Mouse (Mus musculus): Measurements from ENCODE around the gene Cars2. TPM values are rescaled to one million over a fixed set of nuclear protein-coding genes. Genes with fewer than 3 reads are reported as not detected.

Cars2 gene
- total and polyA plus RNA-seq, 3 experiments = 62.8 to 63.8 TPM; not detected in 1

DNA sequence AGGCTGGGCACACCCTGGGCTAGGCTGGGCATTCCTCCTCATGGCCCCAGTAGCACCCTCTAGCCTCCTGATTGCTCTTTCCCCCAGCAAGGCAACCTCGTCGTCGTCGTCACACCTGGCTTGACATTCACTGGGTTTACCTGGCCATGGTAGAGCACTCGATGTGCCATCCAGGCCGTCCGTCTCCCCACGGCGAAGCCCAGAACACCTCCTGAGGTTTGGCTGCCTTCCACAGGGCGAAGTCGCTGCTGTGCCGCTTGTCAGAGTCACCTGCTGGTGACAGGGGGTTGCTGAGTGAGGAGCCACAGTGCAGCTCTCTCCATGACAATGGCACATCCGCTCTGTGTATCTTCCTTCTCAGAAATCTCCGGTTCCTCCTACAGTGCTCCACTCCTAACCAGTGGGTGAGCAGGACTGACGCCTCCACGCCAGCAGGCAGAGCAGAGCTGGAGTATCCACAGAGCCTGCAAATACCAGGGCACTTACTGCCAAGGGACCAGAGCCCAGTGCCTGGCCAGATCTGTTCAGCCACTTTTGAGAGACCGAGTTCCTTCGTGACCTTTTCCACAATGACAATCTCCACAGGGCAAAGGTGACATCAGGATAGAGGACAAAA lies 20.3 kb downstream of the Cars2 start:
- H3K4me1 ChIP-seq (ENCODE audit: control insufficient read depth in 1 of 2, insufficient read depth in 2 of 2, low read length in 2 of 2) = no peaks in the 10 kb centered on the region
- TF ChIP-seq RAD21 (IDR thresholded peaks at IDR 0.05; ENCODE audit: low read depth, low read length) (no peak), CHD1 (IDR thresholded peaks at IDR 0.05; ENCODE audit: low read depth, low read length) (no peak), POLR2AphosphoS2 (IDR thresholded peaks at IDR 0.05; ENCODE audit: low read length) (no peak), GABPA (IDR thresholded peaks at IDR 0.05; ENCODE audit: low read depth, low read length) (no peak), ZC3H11A (IDR thresholded peaks at IDR 0.05; ENCODE audit: low read depth, low read length) (no peak), MEF2A (IDR thresholded peaks at IDR 0.05; ENCODE audit: extremely low read depth, insufficient replicate concordance, low read depth, low read length, poor library complexity, severe bottlenecking) (no peak)
- H3K4me3 ChIP-seq (ENCODE audit: control insufficient read depth in 1 of 2, insufficient read depth in 1 of 2, low read depth in 2 of 2, low read length in 2 of 2) = no peak overlapping the region
- no peak overlapping the region for H3K27ac ChIP-seq (ENCODE audit: control insufficient read depth, low read depth, low read length)
- H3K27me3 ChIP-seq (ENCODE audit: control insufficient read depth in 1 of 2, insufficient read depth in 2 of 2, low read length in 2 of 2) = no peaks in the 10 kb centered on the region
- H3K36me3 ChIP-seq (ENCODE audit: control insufficient read depth in 1 of 2, insufficient read depth in 2 of 2, low read length in 2 of 2) = peaks cover 0 to 2% of the 10 kb centered on the region in 2 experiments; a peak in 1 of 4 replicates
- H3K9me3 ChIP-seq (replicated peaks; ENCODE audit: insufficient read depth, low read length) = no peaks in the 10 kb centered on the region
- H3K79me2 ChIP-seq (ENCODE audit: control insufficient read depth, insufficient read depth, low read length, poor library complexity) = no peaks in the 10 kb centered on the region
- no peak for DNase-seq (ENCODE audit: low read depth, low spot score)
- no peak overlapping the region for H3K9ac ChIP-seq (ENCODE audit: control insufficient read depth, low read depth, low read length, poor library complexity, severe bottlenecking)

DNA sequence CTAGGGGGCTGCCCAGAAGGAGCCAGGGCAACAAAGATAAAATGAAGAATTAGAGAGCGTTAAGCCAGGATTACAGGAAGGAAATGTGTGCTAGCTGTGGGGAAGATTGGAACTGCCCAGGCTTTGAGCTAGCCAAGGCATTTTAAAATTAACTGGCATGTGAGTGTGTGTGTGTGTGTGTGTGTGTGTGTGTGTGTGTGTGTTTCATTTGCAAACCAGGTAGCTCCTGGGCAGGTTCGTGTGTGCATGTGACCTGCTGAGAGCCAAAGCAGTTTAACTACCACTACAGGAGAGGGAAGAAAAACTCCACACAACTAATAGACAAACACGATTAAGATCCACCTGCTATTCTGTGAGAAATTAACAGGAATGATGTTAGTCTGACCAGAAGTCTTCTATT lies 27.3 kb downstream of the Cars2 start:
- Histone ChIP-seq H3K9me3 (replicated peaks; ENCODE audit: insufficient read depth, low read length) (no peaks in the 10 kb centered on the region), H3K27ac (ENCODE audit: control insufficient read depth, low read depth, low read length) (no peak overlapping the region), H3K79me2 (ENCODE audit: control insufficient read depth, insufficient read depth, low read length, poor library complexity) (no peaks in the 10 kb centered on the region), H3K9ac (ENCODE audit: control insufficient read depth, low read depth, low read length, poor library complexity, severe bottlenecking) (no peak overlapping the region), H3K4me1 (ENCODE audit: control insufficient read depth in 1 of 2, insufficient read depth in 2 of 2, low read length in 2 of 2) (no peaks in the 10 kb centered on the region), H3K36me3 (ENCODE audit: control insufficient read depth in 1 of 2, insufficient read depth in 2 of 2, low read length in 2 of 2) (no peaks in the 10 kb centered on the region; a peak in 1 of 4 replicates), H3K27me3 (ENCODE audit: control insufficient read depth in 1 of 2, insufficient read depth in 2 of 2, low read length in 2 of 2) (no peaks in the 10 kb centered on the region), H3K4me3 (ENCODE audit: control insufficient read depth in 1 of 2, insufficient read depth in 1 of 2, low read depth in 2 of 2, low read length in 2 of 2) (no peak overlapping the region)
- TF ChIP-seq USF2 (IDR thresholded peaks at IDR 0.05; ENCODE audit: borderline replicate concordance in 1 of 2, insufficient read depth in 1 of 2, low read depth in 1 of 2, low read length in 2 of 2) (no peak), MAZ (IDR thresholded peaks at IDR 0.05; ENCODE audit: low read depth, low read length) (no peak), POLR2AphosphoS5 (IDR thresholded peaks at IDR 0.05; ENCODE audit: borderline replicate concordance, low read depth, low read length) (no peak), HCFC1 (IDR thresholded peaks at IDR 0.05; ENCODE audit: low read depth, low read length) (no peak), NELFE (IDR thresholded peaks at IDR 0.05; ENCODE audit: low read depth, low read length) (no peak), MXI1 (IDR thresholded peaks at IDR 0.05; ENCODE audit: low read depth, low read length) (no peak), MYB (IDR thresholded peaks at IDR 0.05; ENCODE audit: low read depth, low read length) (no peak), NRF1 (IDR thresholded peaks at IDR 0.05; ENCODE audit: insufficient read depth, low read depth, low read length, poor library complexity, severe bottlenecking) (no peak), GATA1 (IDR thresholded peaks at IDR 0.05; ENCODE audit: low read depth, low read length) (no peak), CHD1 (IDR thresholded peaks at IDR 0.05; ENCODE audit: low read depth, low read length) (no peak), GABPA (IDR thresholded peaks at IDR 0.05; ENCODE audit: low read depth, low read length) (no peak), MAX (IDR thresholded peaks at IDR 0.05; ENCODE audit: low read length) (no peak), RCOR1 (IDR thresholded peaks at IDR 0.05; ENCODE audit: low read depth, low read length) (no peak), ETS1 (IDR thresholded peaks at IDR 0.05; ENCODE audit: low read depth, low read length) (no peak), EP300 (IDR thresholded peaks at IDR 0.05; ENCODE audit: low read depth in 1 of 2, low read length in 2 of 2) (no peak), CHD2 (IDR thresholded peaks at IDR 0.05; ENCODE audit: low read length) (no peak), ELF1 (IDR thresholded peaks at IDR 0.05; ENCODE audit: low read depth, low read length) (no peak)
- no peak for DNase-seq (ENCODE audit: low read depth, low spot score)

Data from MEL (cell line).